Mouse (Mus musculus) bone marrow, adult 2 months (tissue): ENCODE results near the gene Fam83g.

Experiments used
- CTCF ChIP-seq: fragments of 200-500 bp; IDR thresholded peaks from 2 replicates; pipeline ENCODE4 v1.5.1; 2011; ENCODE audit warnings: low read length, control low read depth; ENCODE audit not compliant: control insufficient read depth, insufficient read depth
- POLR2A ChIP-seq: fragments of 200-500 bp; IDR thresholded peaks from 2 replicates; pipeline ENCODE4 v1.6.1; 2011; ENCODE audit warnings: low read depth, mild to moderate bottlenecking, control low read depth, low read length, borderline replicate concordance; ENCODE audit not compliant: control insufficient read depth

GRCm38 (mm10) chr11:61751612-61752011, 67.7 kb downstream of the Fam83g start:
- TF ChIP-seq CTCF (peak; percentile 48), POLR2A (no peak)
